23 mouse cellular contexts compared by ENCODE assay signal in the genomic region with DNA sequence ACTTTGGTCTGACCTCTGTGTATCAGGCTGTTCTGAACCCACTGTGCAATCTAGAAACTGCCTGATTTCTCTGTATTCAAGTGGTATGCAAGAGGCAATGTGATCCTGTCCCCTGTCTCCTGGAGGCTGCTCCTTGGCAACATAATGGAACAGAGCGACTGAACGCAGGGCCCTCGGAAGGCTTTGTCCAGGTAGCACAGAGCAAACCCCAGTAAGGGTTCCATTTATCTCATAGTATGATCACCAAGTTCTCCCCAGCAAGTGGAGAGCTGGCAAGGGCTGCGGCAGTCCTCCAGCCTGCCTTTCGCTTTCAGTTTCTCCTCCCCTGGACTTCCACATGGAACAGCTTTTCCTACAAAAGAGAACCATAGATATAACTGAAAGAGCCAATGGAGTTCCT. TPM values are rescaled to one million over a fixed set of nuclear protein-coding genes. Genes with fewer than 3 reads are reported as not detected.
DNase-seq lines count a peak whose midpoint lies in the region; TF ChIP-seq lines count a peak whose summit lies in the region.
"Had no signal": no experiment of that assay in that cellular context is flagged by ENCODE, and none has a peak within 500 bp of the region (broad histone marks: within the 10 kb centered on the region; RNA-seq: fewer than 3 reads in every experiment).

No protein-coding gene starts in this region.

- 84% methylated on average over 5 of the region's 5 CpGs for WGBS in heart, embryonic 10.5 days
- 95% methylated on average over 5 of the region's 5 CpGs for WGBS in limb, embryonic 10.5 days

- no peak for DNase-seq in gastrocnemius, adult 2 months
- DNase-seq in gastrocnemius, adult 8-10 months (ENCODE audit: low spot score in 2 of 2) = no peak
- no peak for DNase-seq in heart, embryonic 10.5 days (ENCODE audit: low spot score)
- DNase-seq in heart, postnatal 36 days = no peak
- DNase-seq in limb, embryonic 10.5 days (ENCODE audit: low spot score) = peak; percentile 28
- DNase-seq: adrenal gland, adult 8-10 months; adrenal gland, postnatal 14 days; adrenal gland, postnatal 36 days; B cell, adult 2 months; cerebellum, adult 11-12 months; cerebellum, adult 2 months; cerebellum, adult 9-10 months; cerebellum, postnatal 10 days; cerebellum, postnatal 25 days had no signal

- H3K4me3 ChIP-seq in gastrocnemius, adult 2 months = no peak overlapping the region
- H3K4me3 ChIP-seq in heart, embryonic 10.5 days = no peak overlapping the region
- no peak overlapping the region for H3K4me3 ChIP-seq in limb, embryonic 10.5 days
- H3K4me3 ChIP-seq: embryonic facial prominence, embryonic 10.5 days; embryonic facial prominence, embryonic 12.5 days; forebrain, embryonic 13.5 days; forebrain, embryonic 15.5 days had no signal

- TF ChIP-seq CTCF in gastrocnemius, adult 2 months (IDR thresholded peaks at IDR 0.05) = no peak

- no peaks in the 10 kb centered on the region for H3K36me3 ChIP-seq in heart, embryonic 10.5 days
- no peaks in the 10 kb centered on the region for H3K36me3 ChIP-seq in limb, embryonic 10.5 days
- H3K36me3 ChIP-seq: embryonic facial prominence, embryonic 10.5 days; embryonic facial prominence, embryonic 12.5 days; forebrain, embryonic 15.5 days; G1E had no signal

- 0 out of 2 replicates have a peak overlapping the region, but pooled peaks have one; percentile 28 for H3K27ac ChIP-seq in gastrocnemius, adult 2 months
- 0 out of 2 replicates have a peak overlapping the region, but pooled peaks have one; percentile 29 for H3K27ac ChIP-seq in heart, embryonic 10.5 days
- H3K27ac ChIP-seq in limb, embryonic 10.5 days = no peak overlapping the region
- H3K27ac ChIP-seq: embryonic facial prominence, embryonic 10.5 days; embryonic facial prominence, embryonic 12.5 days; forebrain, embryonic 13.5 days; forebrain, embryonic 15.5 days had no signal

- intact Hi-C loops in gastrocnemius, adult 2 months (cut with DNase I) = no loop called here
- intact Hi-C loops in heart, postnatal 36 days (cut with DNase I) = loop anchor here (10.0 kb wide), 1 partner anchor 124 kb away; no protein-coding TSS in a partner anchor

- peaks cover 20% of the 10 kb centered on the region for H3K27me3 ChIP-seq in heart, embryonic 10.5 days (ENCODE audit: insufficient read depth, poor library complexity, severe bottlenecking)
- H3K27me3 ChIP-seq in limb, embryonic 10.5 days (ENCODE audit: low read depth, poor library complexity, severe bottlenecking) = peaks cover 49% of the 10 kb centered on the region
- H3K27me3 ChIP-seq: CH12.LX; embryonic facial prominence, embryonic 12.5 days; forebrain, embryonic 15.5 days; Patski had no signal

- H3K9me3 ChIP-seq in heart, embryonic 10.5 days = no peaks in the 10 kb centered on the region
- H3K9me3 ChIP-seq in limb, embryonic 10.5 days (replicated peaks) = no peaks in the 10 kb centered on the region
- H3K9me3 ChIP-seq: embryonic facial prominence, embryonic 10.5 days; embryonic facial prominence, embryonic 12.5 days; forebrain, embryonic 13.5 days; forebrain, embryonic 15.5 days had no signal

- H3K4me1 ChIP-seq in heart, embryonic 10.5 days = peaks cover 29% of the 10 kb centered on the region
- peaks cover 26% of the 10 kb centered on the region for H3K4me1 ChIP-seq in limb, embryonic 10.5 days

RNA-seq across cellular contexts. Expression of gene Fbn1, which starts 0.6 kb away (rescaled TPM):
- 10 to 100 TPM; 33.1 to 55.3 TPM for total RNA-seq in gastrocnemius, adult 2 months (2021)
- total RNA-seq in gastrocnemius, adult 8-10 months (2022) = 10 to 100 TPM; 10.9 to 21.0 (median 17.8) TPM
- 16.8 and 20.0 TPM in 2 replicates for polyA plus RNA-seq in heart, embryonic 10.5 days (2016; fragmentation: Nextera tagmentation; extraction: Ambion mirVana)
- total RNA-seq in heart, postnatal 36 days (2021) = 10 to 100 TPM; 58.3 to 66.6 TPM
- 4.5 and 5.6 TPM in 2 replicates for polyA plus RNA-seq in limb, embryonic 10.5 days (2016; fragmentation: Nextera tagmentation; extraction: Ambion mirVana)
- polyA plus RNA-seq: activated CD4-positive, CD25-positive, alpha-beta regulatory T cell, adult 4 months; CD4-positive, CD25-positive, alpha-beta regulatory T cell, adult 4 months; G1E had no signal

RNA-seq across cellular contexts. Expression of gene Gm9913, which starts 3.5 kb away (rescaled TPM):
- under 1 TPM in 1 of 2 experiments, not detected in 1; 0.08 TPM for total RNA-seq in gastrocnemius, adult 2 months (2021)
- total RNA-seq in gastrocnemius, adult 8-10 months (2022) = not detected
- polyA plus RNA-seq in heart, embryonic 10.5 days (2016; fragmentation: Nextera tagmentation; extraction: Ambion mirVana) = 0.46 and 0.58 TPM in 2 replicates
- under 1 TPM; 0.11 to 0.14 TPM for total RNA-seq in heart, postnatal 36 days (2021)
- 0.14 and 0.16 TPM in 2 replicates for polyA plus RNA-seq in limb, embryonic 10.5 days (2016; fragmentation: Nextera tagmentation; extraction: Ambion mirVana)
- total RNA-seq: adrenal gland, postnatal 36 days; CH12.LX; G1E had no signal
- polyA plus RNA-seq: activated CD4-positive, CD25-positive, alpha-beta regulatory T cell, adult 4 months; CD4-positive, CD25-positive, alpha-beta regulatory T cell, adult 4 months; forebrain, embryonic 13.5 days; G1E had no signal
